Mouse (Mus musculus) myocyte (in vitro differentiated cells): Measurements from ENCODE around the gene Nsd2. TPM values are rescaled to one million over a fixed set of nuclear protein-coding genes. Genes with fewer than 3 reads are reported as not detected.
"Not testable (repeated sequence)": the region's sequence is repeated elsewhere in the genome, so short reads cannot be mapped to it uniquely, and the experiment has no call there.

Experiments
- H3K27me3 ChIP-seq: one replicate; pipeline ENCODE4 v1.6.1; 2011; ENCODE audit not compliant: control insufficient read depth, insufficient read depth, insufficient read length
- H3K36me3 ChIP-seq: one replicate; pipeline ENCODE4 v1.6.1; 2011; ENCODE audit not compliant: control insufficient read depth, insufficient read depth
- H3K4me2 ChIP-seq: one replicate; pipeline ENCODE4 v1.6.1; 2011; ENCODE audit warnings: low read depth, control low read depth
- H3K4me3 ChIP-seq: one replicate; pipeline ENCODE4 v1.5.1; 2011; ENCODE audit warnings: mild to moderate bottlenecking, control low read depth, moderate library complexity
- H3K79me2 ChIP-seq: one replicate; pipeline ENCODE4 v1.6.1; 2011; ENCODE audit not compliant: control insufficient read depth, insufficient read depth
- H3ac ChIP-seq: one replicate; pipeline ENCODE4 v1.6.1; 2011; ENCODE audit not compliant: control insufficient read depth, insufficient read length
- CEBPB ChIP-seq: IDR thresholded peaks from 2 replicates; pipeline ENCODE4 v1.6.1; 2011; ENCODE audit warnings: mild to moderate bottlenecking, moderate library complexity; ENCODE audit not compliant: poor library complexity, insufficient read depth, severe bottlenecking
- E2F4 ChIP-seq: IDR thresholded peaks from one replicate; pipeline ENCODE4 v1.6.1; 2011; ENCODE audit warnings: mild to moderate bottlenecking, control low read depth, moderate library complexity; ENCODE audit not compliant: insufficient read depth
- MAX ChIP-seq: IDR thresholded peaks from one replicate; pipeline ENCODE4 v1.6.1; 2011; ENCODE audit warnings: low read depth, mild to moderate bottlenecking, control low read depth
- MYOD1 ChIP-seq, 3 experiments: IDR thresholded peaks; one replicate each; pipeline ENCODE4 v1.6.1; 2011; ENCODE audit warnings: control low read depth in 2 of 3, low read depth in 2 of 3, mild to moderate bottlenecking in 2 of 3, moderate library complexity in 1 of 3; ENCODE audit not compliant: insufficient read length in 2 of 3, control insufficient read depth in 1 of 3
- MYOG ChIP-seq, 3 experiments: IDR thresholded peaks; one replicate each; pipeline ENCODE4 v1.6.1; 2011; ENCODE audit warnings: control low read depth in 2 of 3, low read depth in 2 of 3, mild to moderate bottlenecking in 2 of 3; ENCODE audit not compliant: insufficient read length in 2 of 3, control insufficient read depth in 1 of 3, insufficient read depth in 1 of 3
- POLR2A ChIP-seq: IDR thresholded peaks from one replicate; pipeline ENCODE4 v1.6.1; 2011; ENCODE audit warnings: low read depth, mild to moderate bottlenecking, control low read depth, moderate library complexity; ENCODE audit not compliant: insufficient read length
- POLR2AphosphoS2 ChIP-seq: IDR thresholded peaks from one replicate; pipeline ENCODE4 v1.6.1; 2011; ENCODE audit warnings: low read depth, control low read depth; ENCODE audit not compliant: insufficient read length
- REST ChIP-seq: IDR thresholded peaks from one replicate; pipeline ENCODE4 v1.6.1; 2011; ENCODE audit warnings: mild to moderate bottlenecking, control low read depth, moderate library complexity; ENCODE audit not compliant: insufficient read depth, insufficient read length
- SRF ChIP-seq: IDR thresholded peaks from one replicate; pipeline ENCODE4 v1.6.1; 2011; ENCODE audit warnings: low read depth; ENCODE audit not compliant: control insufficient read depth, insufficient read length
- TCF12 ChIP-seq: IDR thresholded peaks from one replicate; pipeline ENCODE4 v1.6.1; 2011; ENCODE audit warnings: mild to moderate bottlenecking, control low read depth; ENCODE audit not compliant: poor library complexity, insufficient read depth, severe bottlenecking
- TCF3 ChIP-seq: IDR thresholded peaks from one replicate; pipeline ENCODE4 v1.6.1; 2011; ENCODE audit warnings: low read depth, control low read depth; ENCODE audit not compliant: insufficient read length
- USF1 ChIP-seq: IDR thresholded peaks from one replicate; pipeline ENCODE4 v1.6.1; 2011; ENCODE audit warnings: low read depth, mild to moderate bottlenecking, control low read depth, moderate library complexity
- polyA plus RNA-seq: library from polyadenylated mRNA; unstranded; fragments of >200 nt; fragmentation: generic; extraction: Trizol; gene quantifications from one replicate; pipeline ENCODE4 v1.2.1, GENCODE M21; 2012; ENCODE audit warnings: missing spikeins

Nsd2 gene
- polyA plus RNA-seq, 1 experiment = 23.9 TPM

GRCm38 (mm10) chr5:33902696-33903095 is 82.2 kb downstream of the Nsd2 start:
- Histone ChIP-seq H3ac (no peak overlapping the region), H3K27me3 (no peaks in the 10 kb centered on the region), H3K79me2 (no peaks in the 10 kb centered on the region), H3K4me3 (no peak overlapping the region), H3K36me3 (peaks cover 23% of the 10 kb centered on the region), H3K4me2 (no peak overlapping the region)
- TF ChIP-seq SRF (no peak), MYOD1 (IDR thresholded peaks at IDR 0.05; ENCODE audit: control insufficient read depth in 1 of 3, insufficient read length in 2 of 3, low read depth in 2 of 3) (no peak), CEBPB (no peak), POLR2A (no peak), POLR2AphosphoS2 (no peak), E2F4 (no peak), USF1 (no peak), REST (no peak), MYOG (IDR thresholded peaks at IDR 0.05; ENCODE audit: control insufficient read depth in 1 of 3, insufficient read depth in 1 of 3, insufficient read length in 2 of 3, low read depth in 2 of 3) (no peak), TCF3 (no peak), MAX (no peak), TCF12 (no peak)

GRCm38 (mm10) chr5:33903176-33903575 is 82.7 kb downstream of the Nsd2 start:
- no peak for TF ChIP-seq MYOG (IDR thresholded peaks at IDR 0.05; ENCODE audit: control insufficient read depth in 1 of 3, insufficient read depth in 1 of 3, insufficient read length in 2 of 3, low read depth in 2 of 3)
- no peak for TF ChIP-seq E2F4
- TF ChIP-seq SRF = no peak
- TF ChIP-seq CEBPB = no peak
- no peaks in the 10 kb centered on the region for H3K27me3 ChIP-seq

GRCm38 (mm10) chr5:33915031-33915430 is 94.5 kb downstream of the Nsd2 start:
- H3K4me3 ChIP-seq, H3K4me2 ChIP-seq, H3ac ChIP-seq, H3K27me3 ChIP-seq, H3K79me2 ChIP-seq: not testable (repeated sequence)
- H3K36me3 ChIP-seq = peaks cover 23% of the 10 kb centered on the region

More at GRCm38 (mm10) chr5:33903176-33903575, 82.7 kb downstream of the Nsd2 start:
- Histone ChIP-seq H3K4me2 (no peak overlapping the region), H3ac (no peak overlapping the region), H3K4me3 (no peak overlapping the region), H3K79me2 (no peaks in the 10 kb centered on the region), H3K36me3 (peaks cover 23% of the 10 kb centered on the region)

- not testable (repeated sequence) for H3K79me2 ChIP-seq, H3K27me3 ChIP-seq, H3K4me2 ChIP-seq, H3K4me3 ChIP-seq, H3ac ChIP-seq
- peaks cover 27% of the 10 kb centered on the region for H3K36me3 ChIP-seq
Measured at GRCm38 (mm10) chr5:33916616-33917015, 96.1 kb downstream of the Nsd2 start.

- TF ChIP-seq TCF3 (no peak), POLR2A (no peak)
- Histone ChIP-seq H3ac (no peak overlapping the region), H3K27me3 (no peaks in the 10 kb centered on the region), H3K79me2 (peaks cover 15% of the 10 kb centered on the region), H3K36me3 (peaks cover 18% of the 10 kb centered on the region), H3K4me3 (no peak overlapping the region), H3K4me2 (no peak overlapping the region)
Measured at GRCm38 (mm10) chr5:33919466-33919865, 98.9 kb downstream of the Nsd2 start.

GRCm38 (mm10) chr5:33920037-33920436 is 99.5 kb downstream of the Nsd2 start:
- Histone ChIP-seq H3K36me3 (peaks cover 18% of the 10 kb centered on the region), H3K4me2 (no peak overlapping the region)

More at GRCm38 (mm10) chr5:33920037-33920436, 99.5 kb downstream of the Nsd2 start:
- Histone ChIP-seq H3ac (no peak overlapping the region), H3K79me2 (peaks cover 19% of the 10 kb centered on the region), H3K27me3 (no peaks in the 10 kb centered on the region), H3K4me3 (no peak overlapping the region)
- TF ChIP-seq E2F4 = no peak
- no peak for TF ChIP-seq SRF
- TF ChIP-seq POLR2AphosphoS2 = no peak
- TF ChIP-seq POLR2A = no peak
- no peak for TF ChIP-seq MYOG (IDR thresholded peaks at IDR 0.05; ENCODE audit: control insufficient read depth in 1 of 3, insufficient read depth in 1 of 3, insufficient read length in 2 of 3, low read depth in 2 of 3)
- TF ChIP-seq CEBPB = no peak
- no peak for TF ChIP-seq TCF3
- TF ChIP-seq TCF12 = no peak
- no peak for TF ChIP-seq USF1
- no peak for TF ChIP-seq REST
- TF ChIP-seq MAX = no peak
- no peak for TF ChIP-seq MYOD1 (IDR thresholded peaks at IDR 0.05; ENCODE audit: control insufficient read depth in 1 of 3, insufficient read length in 2 of 3, low read depth in 2 of 3)
